Mouse (Mus musculus): ENCODE measurements around the gene Iqsec1.

DNA sequence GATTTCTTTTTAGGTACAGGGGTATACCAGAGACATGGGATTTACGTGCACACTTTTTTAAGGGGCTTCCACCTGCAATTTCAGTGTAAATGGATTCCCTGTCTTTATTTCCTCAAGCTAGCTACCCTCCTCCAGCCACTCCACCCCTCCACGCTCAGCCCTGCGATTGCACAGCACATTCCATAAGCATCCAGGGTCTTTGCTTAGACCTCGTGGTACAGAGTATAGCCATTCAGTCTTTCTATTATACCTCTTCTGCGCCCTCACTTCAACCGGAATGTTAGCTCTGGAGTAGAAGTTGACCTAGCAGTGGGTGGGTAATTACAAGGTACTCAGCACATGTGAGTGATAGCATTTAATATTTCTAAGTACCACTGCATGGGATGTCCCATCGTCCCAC is 13.1 kb upstream of the Iqsec1 start:
- no peak for TF ChIP-seq GATA1 (IDR thresholded peaks at IDR 0.05; ENCODE audit: borderline replicate concordance, low read length)
- no peak for TF ChIP-seq FLI1 (IDR thresholded peaks at IDR 0.05; ENCODE audit: low read length)

Measured in megakaryocyte, embryonic 14.5 days (primary cell).